Mouse (Mus musculus): ENCODE results near the gene Atp8b3. TPM values are rescaled to one million over a fixed set of nuclear protein-coding genes. Genes with fewer than 3 reads are reported as not detected.

Atp8b3 gene
- total RNA-seq, 2 experiments from 2014 or later, result 0.12 to 0.31 TPM

DNA sequence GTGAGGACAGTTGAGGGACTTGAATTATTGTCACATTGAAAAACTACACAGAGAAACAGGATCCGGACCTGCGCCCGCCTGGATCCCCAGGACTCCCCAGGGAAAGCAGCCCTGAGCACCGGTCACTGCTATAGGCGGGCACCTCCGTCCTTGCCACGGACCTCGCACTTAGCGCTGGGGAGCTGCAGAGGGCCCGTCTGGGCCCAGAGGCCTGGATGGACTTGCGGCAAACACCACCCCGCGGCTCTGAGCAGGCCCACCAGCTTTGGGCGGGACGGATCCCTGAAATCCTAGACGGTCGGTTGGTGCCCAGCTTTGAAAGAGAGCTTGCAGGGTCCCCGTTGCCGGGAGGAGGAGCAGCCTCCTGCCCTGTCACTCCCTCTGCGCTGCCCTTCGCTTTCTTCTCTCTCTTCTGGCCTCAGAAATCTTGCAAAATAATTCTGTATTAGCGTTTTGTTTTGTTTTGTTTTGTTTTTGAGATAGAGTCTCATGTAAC lies 36.1 kb downstream of the Atp8b3 start:
- DNase-seq (ENCODE audit: low spot score in 2 of 2), result no peak
- H3K27ac ChIP-seq, result no peak overlapping the region
- no peak overlapping the region for H3K4me3 ChIP-seq
- TF ChIP-seq CTCF (conservative IDR thresholded peaks at IDR 0.05), result no peak

DNA sequence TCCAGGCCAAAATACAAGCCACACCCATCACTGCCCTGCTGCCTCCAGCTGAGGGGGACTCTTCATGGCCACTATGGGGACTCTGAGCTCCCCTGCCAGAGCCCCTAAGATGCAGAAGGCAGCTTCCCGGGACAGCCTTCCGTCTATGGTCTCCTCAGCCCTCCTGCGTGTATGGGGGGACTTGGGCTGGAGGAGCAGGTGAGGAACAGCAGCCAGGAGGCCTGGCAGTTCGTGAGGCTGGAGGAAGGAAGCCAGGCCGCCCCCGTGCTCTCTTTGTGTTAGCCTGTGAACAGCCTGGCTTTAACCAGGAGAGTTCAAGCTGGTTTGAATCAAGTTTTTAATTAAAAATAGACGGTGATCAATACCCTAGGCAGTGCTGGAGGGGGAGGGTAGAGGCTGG lies 36.6 kb downstream of the Atp8b3 start:
- H3K4me3 ChIP-seq, result no peak overlapping the region
- no peak overlapping the region for H3K27ac ChIP-seq
- no peak for TF ChIP-seq CTCF (conservative IDR thresholded peaks at IDR 0.05)
- DNase-seq (ENCODE audit: low spot score in 2 of 2), result no peak

DNA sequence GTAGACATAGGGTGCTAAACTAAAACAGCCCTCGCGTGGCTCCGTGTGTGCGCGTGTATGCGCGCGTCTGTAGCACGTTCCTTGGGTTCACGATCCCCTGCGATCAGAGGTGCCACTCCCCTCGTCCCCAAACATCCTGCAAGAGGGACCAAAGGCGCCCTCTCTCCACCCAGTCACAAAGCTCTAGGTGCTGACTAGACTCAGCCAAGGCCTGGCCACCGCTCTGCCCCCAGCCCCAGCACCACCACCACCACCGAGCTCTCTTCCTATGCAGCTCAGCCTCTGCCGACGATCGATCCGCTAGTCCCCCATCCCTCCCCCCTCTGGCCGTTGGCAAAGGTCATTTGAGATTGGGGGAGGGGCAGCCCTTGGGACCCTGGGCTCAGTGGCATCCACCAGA lies 42.5 kb downstream of the Atp8b3 start:
- Histone ChIP-seq H3K4me3 (no peak overlapping the region), H3K27ac (no peak overlapping the region)
- TF ChIP-seq CTCF (conservative IDR thresholded peaks at IDR 0.05), result no peak
- DNase-seq (ENCODE audit: low spot score in 2 of 2), result no peak

DNA sequence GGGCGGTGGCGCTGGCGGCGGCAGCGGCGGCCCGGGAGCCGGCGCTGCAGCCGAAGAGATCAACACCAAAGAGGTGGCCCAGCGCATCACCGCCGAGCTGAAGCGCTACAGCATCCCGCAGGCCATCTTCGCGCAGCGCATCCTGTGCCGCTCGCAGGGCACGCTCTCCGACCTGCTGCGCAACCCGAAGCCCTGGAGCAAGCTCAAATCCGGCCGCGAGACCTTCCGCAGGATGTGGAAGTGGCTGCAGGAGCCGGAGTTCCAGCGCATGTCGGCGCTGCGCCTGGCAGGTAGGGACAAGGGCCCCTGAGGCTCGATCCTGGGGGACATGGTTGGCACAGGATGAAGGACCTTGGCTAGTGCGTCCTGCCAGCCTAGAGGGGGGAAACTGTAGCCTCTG lies 43.0 kb downstream of the Atp8b3 start:
- Histone ChIP-seq H3K4me3 (0 out of 2 replicates have a peak overlapping the region, but pooled peaks have one; percentile 11), H3K27ac (no peak overlapping the region)
- DNase-seq (ENCODE audit: low spot score in 2 of 2), result no peak
- TF ChIP-seq CTCF (conservative IDR thresholded peaks at IDR 0.05), result no peak

DNA sequence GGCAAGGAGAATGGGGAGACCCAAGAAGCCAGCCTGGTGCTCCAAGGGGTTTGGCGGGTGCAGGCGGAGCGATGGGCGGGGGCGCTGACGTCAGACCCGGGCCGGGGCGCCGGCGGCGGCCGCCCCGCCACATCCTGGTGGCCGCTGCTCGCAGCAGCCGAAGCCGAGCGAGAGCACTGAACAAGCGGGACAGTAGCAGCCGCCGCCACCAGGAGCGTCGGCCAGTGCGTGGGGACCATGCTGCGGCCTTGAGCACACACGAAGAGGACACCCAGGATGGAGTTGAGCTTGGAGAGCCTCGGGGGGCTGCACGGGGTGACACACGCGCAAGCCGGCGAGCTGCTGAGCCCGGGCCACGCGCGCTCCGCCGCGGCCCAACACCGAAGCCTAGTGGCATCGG lies 44.2 kb downstream of the Atp8b3 start, which contains the start of gene Onecut3:
Gene Onecut3 (plus strand): TSS at position 104 of the 400 bp plus-strand sequence.
- Histone ChIP-seq H3K27ac (no peak within 1 kb of the TSS), H3K4me3 (peak within 1 kb of the TSS; percentile 43)
- TF ChIP-seq CTCF (conservative IDR thresholded peaks at IDR 0.05), result peak; percentile 25; the same call in 1 of the 2 replicates
- no peak for DNase-seq (ENCODE audit: low spot score in 2 of 2)

DNA sequence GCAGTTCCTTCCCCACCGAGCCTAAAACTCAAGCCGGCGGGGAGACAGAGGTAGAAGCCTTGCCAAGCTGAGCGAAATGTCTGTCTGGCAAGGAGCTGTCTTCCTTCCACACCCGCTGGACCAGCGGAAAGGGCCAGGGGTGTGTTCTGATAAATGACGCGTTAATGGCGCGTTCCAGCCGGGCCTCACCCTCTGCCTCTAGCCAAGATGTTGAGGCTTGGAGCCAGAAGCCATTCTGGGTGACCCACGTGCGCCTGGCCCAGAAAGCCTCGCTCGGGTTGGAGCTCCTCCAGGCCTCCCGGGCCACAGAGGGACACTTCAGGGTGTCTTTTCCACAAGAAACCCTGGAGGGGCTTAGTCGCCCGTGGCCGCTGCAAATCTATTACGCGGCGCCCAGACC lies 48.9 kb downstream of the Atp8b3 start:
- Histone ChIP-seq H3K4me3 (no peak overlapping the region), H3K27ac (no peak overlapping the region)
- no peak for DNase-seq (ENCODE audit: low spot score in 2 of 2)
- TF ChIP-seq CTCF (conservative IDR thresholded peaks at IDR 0.05), result no peak

DNA sequence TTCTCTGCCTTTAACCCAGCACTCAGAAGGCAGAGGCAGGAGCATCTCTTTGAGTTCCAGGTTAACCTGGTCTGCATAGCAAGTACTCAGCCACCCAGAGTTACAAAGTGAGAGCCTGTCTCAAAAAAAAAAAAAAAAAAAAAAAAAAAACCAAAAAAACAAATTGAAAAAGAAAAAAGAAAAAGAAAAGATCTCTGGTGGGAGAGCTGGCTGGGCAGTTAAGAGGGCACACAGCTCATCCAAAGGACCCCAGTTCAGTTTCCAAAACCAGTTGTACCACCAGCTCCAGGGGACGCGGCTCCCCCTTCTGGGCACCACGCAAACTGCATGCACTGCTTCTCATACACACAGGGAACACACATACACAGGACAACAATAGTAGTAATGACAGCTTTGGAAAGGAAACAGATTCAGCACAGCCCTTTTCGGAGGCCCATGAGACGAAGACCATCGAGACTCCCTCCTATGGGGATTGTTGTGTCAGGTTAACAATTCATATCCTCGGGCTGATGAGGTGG lies 52.0 kb downstream of the Atp8b3 start:
- Histone ChIP-seq H3K4me3 (no peak overlapping the region), H3K27ac (no peak overlapping the region)
- TF ChIP-seq CTCF (conservative IDR thresholded peaks at IDR 0.05), result peak; percentile 60
- no peak for DNase-seq (ENCODE audit: low spot score in 2 of 2)

DNA sequence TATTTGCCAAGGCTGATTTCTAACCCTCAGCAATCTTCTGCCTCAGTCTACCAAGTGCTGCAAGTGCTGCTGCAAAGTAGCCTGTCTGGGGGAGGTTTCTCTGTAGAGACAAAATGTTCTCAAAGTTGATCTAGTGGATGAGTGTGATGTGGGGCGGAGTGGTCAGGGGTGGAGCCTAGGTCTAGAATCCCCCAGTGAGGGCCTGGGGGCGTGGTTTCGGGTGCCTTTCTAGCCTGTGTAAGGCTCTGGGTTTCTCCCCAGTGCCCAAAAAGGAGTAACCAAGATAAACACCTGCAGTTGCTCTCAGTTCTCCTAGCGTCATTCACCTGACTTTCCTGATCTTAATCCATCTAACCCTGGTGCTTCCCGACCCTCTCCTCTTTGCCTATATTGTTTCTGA lies 57.9 kb downstream of the Atp8b3 start:
- Histone ChIP-seq H3K27ac (no peak overlapping the region), H3K4me3 (no peak overlapping the region)
- DNase-seq (ENCODE audit: low spot score in 2 of 2), result no peak
- no peak for TF ChIP-seq CTCF (conservative IDR thresholded peaks at IDR 0.05)

DNA sequence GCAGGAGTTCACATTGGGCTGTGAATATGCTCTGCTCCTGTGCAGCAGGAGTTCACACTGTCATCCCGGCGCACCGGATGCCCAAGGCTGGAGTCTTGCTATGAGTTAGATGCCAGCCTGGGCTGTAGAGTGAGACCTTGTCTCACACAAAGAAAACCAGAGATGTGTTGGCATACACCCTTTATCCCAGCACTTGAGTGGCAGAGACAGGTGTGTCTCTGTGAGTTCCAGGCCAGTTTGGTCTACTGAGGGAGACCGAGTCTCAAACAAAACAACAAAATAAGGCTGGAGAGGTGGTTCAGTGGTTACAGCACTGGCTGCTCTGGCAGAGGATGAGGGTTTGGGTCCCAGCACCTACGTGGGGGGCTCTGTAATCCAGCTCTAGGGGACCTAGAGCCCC lies 60.4 kb downstream of the Atp8b3 start:
- no peak overlapping the region for H3K27ac ChIP-seq
- DNase-seq (ENCODE audit: low spot score in 2 of 2), result no peak
- no peak for TF ChIP-seq CTCF (conservative IDR thresholded peaks at IDR 0.05)

DNA sequence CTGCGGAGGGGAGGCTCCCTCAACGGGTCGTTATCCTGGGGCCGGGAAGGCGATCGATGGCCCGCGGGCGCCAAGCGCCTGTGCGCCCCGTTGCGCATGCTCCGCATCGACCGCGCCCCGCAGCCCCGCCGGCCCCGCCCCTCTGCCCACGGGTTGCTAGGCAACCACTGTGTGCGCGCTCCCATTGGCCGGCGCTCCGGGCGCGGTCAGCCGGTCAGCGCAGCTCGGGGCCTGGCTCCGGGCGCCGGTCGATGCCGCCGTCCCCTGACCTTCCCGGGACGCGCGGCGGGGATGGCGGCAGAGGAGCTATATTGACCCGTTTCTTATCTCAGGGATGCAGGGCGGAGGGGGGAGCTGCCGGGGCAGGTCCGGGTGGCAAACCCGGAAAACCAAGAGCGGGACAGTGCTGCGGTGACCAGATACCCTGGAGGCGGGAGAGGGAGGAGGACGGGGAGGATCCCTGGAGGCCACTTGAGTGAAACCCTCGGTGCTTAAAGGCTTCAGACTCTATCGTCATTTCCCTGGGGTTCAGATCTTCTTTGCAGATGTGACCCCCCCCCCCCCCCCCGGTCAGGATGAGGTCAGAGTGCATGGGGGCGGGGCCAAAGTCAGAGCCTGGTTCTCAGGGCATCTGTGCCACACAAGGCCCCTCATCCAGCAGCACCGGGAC lies 63.5 kb downstream of the Atp8b3 start:
- Histone ChIP-seq H3K4me3 (peak overlapping the region; percentile 77), H3K27ac (peak overlapping the region; percentile 92)
- peak; percentile 84 to 90 for DNase-seq (ENCODE audit: low spot score in 2 of 2)
- no peak for TF ChIP-seq CTCF (conservative IDR thresholded peaks at IDR 0.05)

More for the DNA sequence above, 60.4 kb downstream of the Atp8b3 start:
- H3K4me3 ChIP-seq, result no peak overlapping the region

Other genes starting within 250 kb of the Atp8b3 start
- 100 to 1,000 TPM; 926 to 932 TPM for gene Rps15, start 246.7 kb downstream of the Atp8b3 start, total RNA-seq (2021)
- gene Apc2, start 243.1 kb downstream of the Atp8b3 start, total RNA-seq (2021), result 100 to 1,000 TPM in 1 of 2 experiments, 10 to 100 TPM in 1; 98.3 to 110 TPM
- 10 to 100 TPM; 23.5 to 25.7 TPM for gene 2310011J03Rik, start 218.6 kb downstream of the Atp8b3 start, total RNA-seq (2021)
- gene Pcsk4, start 209.6 kb downstream of the Atp8b3 start, total RNA-seq (2021), result 1 to 10 TPM; 2.8 to 3.2 TPM
- 10 to 100 TPM in 1 of 2 experiments, 1 to 10 TPM in 1; 9.6 to 11.0 TPM for gene Reep6, start 209.2 kb downstream of the Atp8b3 start, total RNA-seq (2021)
- 1 to 10 TPM; 4.7 to 7.2 TPM for gene Adamtsl5, start 190.7 kb downstream of the Atp8b3 start, total RNA-seq (2021)
- gene Plk5, start 182.7 kb downstream of the Atp8b3 start, total RNA-seq (2021), result 10 to 100 TPM; 33.4 to 36.6 TPM
- gene Mex3d, start 151.5 kb downstream of the Atp8b3 start, total RNA-seq (2021), result 10 to 100 TPM; 15.5 to 17.1 TPM
- 100 to 1,000 TPM; 147 to 149 TPM for gene Mbd3, start 139.6 kb downstream of the Atp8b3 start, total RNA-seq (2021)
- gene Uqcr11, start 132.3 kb downstream of the Atp8b3 start, total RNA-seq (2021), result 100 to 1,000 TPM; 404 to 413 TPM
- gene Tcf3, start 105.5 kb downstream of the Atp8b3 start, total RNA-seq (2021), result 10 to 100 TPM; 27.6 to 31.6 TPM
- gene Onecut3, start 44.3 kb downstream of the Atp8b3 start, total RNA-seq (2021), result not detected
- 10 to 100 TPM; 51.6 to 52.8 TPM for gene Rexo1, start 22.4 kb upstream of the Atp8b3 start, total RNA-seq (2021)
- gene Klf16, start 38.2 kb upstream of the Atp8b3 start, total RNA-seq (2021), result 10 to 100 TPM; 50.8 to 56.8 TPM
- gene Abhd17a, start 51.2 kb upstream of the Atp8b3 start, total RNA-seq (2021), result 100 to 1,000 TPM; 158 to 166 TPM
- 10 to 100 TPM; 42.9 to 43.1 TPM for gene Scamp4, start 63.7 kb upstream of the Atp8b3 start, total RNA-seq (2021)
- gene Adat3, start 63.8 kb upstream of the Atp8b3 start, total RNA-seq (2021), result 1 to 10 TPM; 1.3 to 3.5 TPM
- 1 to 10 TPM; 3.0 to 4.5 TPM for gene Gm49322, start 66.9 kb upstream of the Atp8b3 start, total RNA-seq (2021)
- gene Csnk1g2, start 83.7 kb upstream of the Atp8b3 start, total RNA-seq (2021), result 100 to 1,000 TPM; 221 to 228 TPM
- gene Btbd2, start 117.9 kb upstream of the Atp8b3 start, total RNA-seq (2021), result 100 to 1,000 TPM; 102 to 105 TPM
- 10 to 100 TPM; 45.3 to 46.9 TPM for gene Mknk2, start 139.0 kb upstream of the Atp8b3 start, total RNA-seq (2021)
- gene Mob3a, start 162.9 kb upstream of the Atp8b3 start, total RNA-seq (2021), result 10 to 100 TPM; 10.6 to 16.5 TPM
- 10 to 100 TPM; 65.0 to 69.0 TPM for gene Izumo4, start 163.1 kb upstream of the Atp8b3 start, total RNA-seq (2021)
- 100 to 1,000 TPM; 145 to 153 TPM for gene Ap3d1, start 203.1 kb upstream of the Atp8b3 start, total RNA-seq (2021)
- gene Dot1l, start 216.1 kb upstream of the Atp8b3 start, total RNA-seq (2021), result 10 to 100 TPM; 52.0 to 63.6 TPM

Measured in layer of hippocampus, adult 2 months (tissue).